Mouse (Mus musculus): ENCODE results near the gene Speer4b.
A peak's percentile ranks its signal among the peaks of the same experiment; 100 is the strongest.
"Not testable (repeated sequence)": the region's sequence is repeated elsewhere in the genome, so short reads cannot be mapped to it uniquely, and the experiment has no call there.

Speer4b gene

DNA sequence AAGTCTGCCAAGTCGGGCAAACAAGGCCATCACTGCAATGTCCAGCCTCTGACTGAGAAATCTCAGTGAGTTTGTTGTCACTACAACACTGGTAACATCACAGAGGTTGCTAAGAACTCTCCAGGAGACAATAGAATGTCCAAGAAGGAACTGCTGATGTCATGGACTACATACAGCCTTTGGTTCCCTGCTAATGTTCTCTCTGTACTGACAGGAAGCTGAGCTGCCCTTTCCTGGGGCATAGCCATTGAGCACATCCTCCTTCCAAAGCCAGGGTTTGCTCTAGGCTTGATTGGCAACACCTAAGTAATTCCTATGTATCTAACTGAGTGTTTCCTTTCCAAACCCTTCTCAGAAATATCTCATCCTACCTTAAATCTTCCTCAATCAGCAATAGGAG, at the start of gene Speer4b:
Gene Speer4b, minus strand, starts transcription at position 101 of the 400 bp plus-strand sequence.
- not testable (repeated sequence) for DNase-seq (ENCODE audit: low spot score)

DNA sequence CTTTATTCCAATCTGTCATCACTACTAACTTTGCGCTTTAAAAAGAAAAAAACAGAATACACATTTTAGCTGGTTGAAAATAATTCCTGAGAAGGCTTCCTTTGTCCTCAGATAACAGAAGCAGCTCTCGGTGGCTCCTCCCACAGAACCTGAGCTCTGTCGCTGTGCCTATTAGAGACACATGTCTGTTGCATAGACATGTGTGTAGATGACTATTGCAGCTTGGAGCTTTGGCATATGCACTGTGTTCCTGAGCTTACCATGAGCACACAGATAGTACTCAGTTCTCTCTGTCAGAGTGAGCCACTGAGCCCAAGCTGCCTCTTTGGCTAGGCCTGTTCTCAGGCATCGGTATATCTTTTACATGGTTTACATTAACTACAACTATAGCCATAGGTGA, 48.1 kb upstream of the Speer4b start:
- no peak for DNase-seq (ENCODE audit: low spot score)

GRCm38 (mm10) chr5:27544816-27545270, 43.6 kb upstream of the Speer4b start:
- peak; percentile 72 for DNase-seq (ENCODE audit: low spot score)

DNA sequence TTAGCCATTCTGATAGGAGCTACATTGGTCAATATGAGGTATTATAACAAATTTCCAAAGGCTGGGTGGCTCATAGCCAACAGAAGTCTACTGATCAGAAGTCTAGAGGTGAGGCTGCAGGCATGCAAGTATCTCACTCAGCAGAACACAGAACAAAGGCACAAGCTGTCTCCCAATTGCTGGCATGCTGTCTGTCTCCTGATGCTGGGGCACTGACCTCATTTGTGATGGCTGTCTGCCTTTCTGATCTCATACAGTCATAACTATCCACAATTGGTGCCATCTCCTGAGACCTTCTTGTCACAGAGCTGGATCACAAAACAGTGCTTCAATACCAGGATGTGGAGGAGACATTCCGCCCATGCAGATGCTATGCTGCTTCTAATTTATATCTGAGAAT, 25.7 kb upstream of the Speer4b start:
- DNase-seq (ENCODE audit: low spot score): no peak

DNA sequence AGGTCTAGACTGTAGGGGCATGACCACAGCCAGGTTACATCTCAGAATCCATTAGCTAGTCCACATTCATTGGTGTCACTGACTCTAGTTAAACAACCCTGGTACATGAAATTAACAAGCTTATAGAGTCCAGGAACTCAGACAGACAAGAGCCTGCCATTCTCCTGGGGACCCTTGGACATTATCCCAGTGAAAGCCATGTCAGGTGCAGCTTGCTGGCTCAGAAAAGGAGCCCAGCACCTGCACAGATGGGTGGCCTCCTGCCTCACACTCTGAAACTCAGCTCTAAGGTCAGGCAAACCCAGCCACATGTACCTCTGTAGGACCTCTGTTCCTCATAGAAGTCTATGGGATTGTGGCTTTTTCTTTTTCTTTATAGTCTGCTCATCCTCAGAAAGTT, 17.5 kb upstream of the Speer4b start:
- DNase-seq (ENCODE audit: low spot score): no peak

DNA sequence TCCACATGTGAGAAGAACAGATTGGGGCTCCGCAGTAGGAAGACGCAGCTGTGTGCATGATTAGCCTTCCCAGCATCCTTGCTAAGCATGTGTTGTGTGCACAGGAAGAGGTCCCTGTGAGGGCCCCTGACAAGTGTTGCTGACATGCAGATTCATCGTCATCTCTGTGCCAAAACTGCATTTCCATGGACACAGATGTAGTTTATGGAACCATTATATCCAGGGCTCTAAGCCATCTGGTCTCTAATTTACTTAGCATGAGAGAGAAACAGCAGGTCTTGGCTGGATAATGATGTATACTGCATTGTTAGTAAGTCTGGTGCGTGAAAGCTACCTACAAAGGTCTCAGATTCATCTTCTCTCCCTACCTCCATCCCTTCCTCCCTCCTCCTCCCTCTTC, 10.3 kb downstream of the Speer4b start:
- no peak for DNase-seq (ENCODE audit: low spot score)

- DNase-seq (ENCODE audit: low spot score): no peak
Measured at GRCm38 (mm10) chr5:27486138-27486537, 15.1 kb downstream of the Speer4b start.

GRCm38 (mm10) chr5:27481706-27482105, 19.5 kb downstream of the Speer4b start:
- DNase-seq (ENCODE audit: low spot score): no peak

GRCm38 (mm10) chr5:27474964-27475465, 26.2 kb downstream of the Speer4b start:
- DNase-seq (ENCODE audit: low spot score): no peak

DNA sequence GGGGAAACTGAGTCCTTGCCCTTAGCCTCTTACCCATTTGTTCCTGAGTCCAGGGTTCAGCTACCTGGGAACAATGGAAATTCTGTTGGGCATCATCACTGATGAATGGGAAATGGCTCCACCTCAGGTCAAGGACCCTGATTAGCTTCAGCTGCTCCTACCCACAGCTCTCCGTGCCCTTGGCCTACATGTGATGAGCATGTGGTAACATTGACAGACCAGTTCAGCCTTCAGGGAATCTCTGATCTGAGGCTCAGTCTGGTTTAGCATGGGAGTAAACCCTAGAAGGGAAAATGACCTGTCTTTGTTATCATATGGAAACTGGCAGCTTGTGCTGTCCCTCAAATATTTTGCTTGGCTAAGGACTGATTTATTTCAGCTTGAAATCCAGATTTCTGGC, 43.6 kb downstream of the Speer4b start:
- no peak for DNase-seq (ENCODE audit: low spot score)

- no peak for DNase-seq (ENCODE audit: low spot score)
Measured at GRCm38 (mm10) chr5:27456981-27457380, 44.3 kb downstream of the Speer4b start.

- no peak for DNase-seq (ENCODE audit: low spot score)
Measured at GRCm38 (mm10) chr5:27454386-27454785, 46.9 kb downstream of the Speer4b start.

DNA sequence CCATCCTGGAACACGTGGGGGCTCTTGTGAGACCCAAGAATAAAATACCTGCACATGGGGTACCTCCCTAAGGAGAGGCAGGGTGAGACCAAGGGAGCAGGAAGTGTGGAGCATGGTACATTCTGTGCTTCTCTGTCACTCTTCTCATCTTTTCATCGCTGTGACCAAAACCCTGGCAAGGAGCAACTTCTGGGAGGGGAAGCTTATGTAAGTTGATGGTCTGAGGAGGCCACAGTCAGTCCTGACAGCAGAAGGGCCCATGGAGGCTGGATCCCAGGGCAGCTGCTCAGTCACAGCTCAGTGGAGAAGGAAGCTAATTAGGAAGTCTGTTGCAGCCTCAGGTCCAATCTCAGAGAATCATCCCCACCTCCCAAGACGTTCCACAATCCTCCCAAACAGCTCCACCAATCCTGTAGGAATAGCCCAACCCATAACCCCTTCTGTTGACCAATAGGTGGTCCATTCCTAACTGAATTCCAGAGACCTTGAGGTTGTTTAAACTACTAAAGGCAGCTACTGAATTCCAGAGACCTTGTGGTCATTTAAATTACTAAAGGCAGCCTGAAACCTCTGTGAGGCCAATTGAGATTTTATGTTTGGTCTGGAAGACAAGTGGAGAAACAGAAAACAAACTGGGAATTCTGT, 47.9 kb downstream of the Speer4b start:
- DNase-seq (ENCODE audit: low spot score): no peak
